Mouse (Mus musculus) liver, postnatal 0 days (tissue): Measurements from ENCODE around the gene Smim11.

Experiments used
- CTCF ChIP-seq: sonication (generic); IDR thresholded peaks from 2 replicates; pipeline ENCODE4 v1.5.1; 2016; ENCODE audit warnings: antibody characterized with exemption, low read depth
- EP300 ChIP-seq: IDR thresholded peaks from 2 replicates; pipeline ENCODE4 v1.6.1; 2016; ENCODE audit warnings: antibody characterized with exemption, low read depth, mild to moderate bottlenecking

DNA sequence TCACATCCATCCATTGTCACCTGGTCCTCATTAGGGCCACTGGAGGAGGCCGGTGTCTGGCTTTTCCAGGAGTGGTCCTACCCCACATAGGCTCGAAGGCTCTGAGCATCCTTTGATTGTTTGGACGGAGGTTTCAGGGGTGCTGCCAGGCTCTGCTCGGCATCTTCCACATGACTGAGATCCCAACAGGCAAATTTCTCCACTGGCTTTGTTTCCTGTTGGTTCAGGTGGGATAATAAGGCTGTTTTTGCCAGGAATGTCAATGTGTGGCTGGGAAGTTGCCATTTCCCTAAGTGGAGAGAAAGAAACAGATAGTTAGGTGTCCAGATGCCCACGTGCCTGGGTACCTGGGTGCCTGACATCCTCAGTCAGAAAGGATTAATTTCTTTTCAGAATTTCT is 26.6 kb upstream of the Smim11 start:
- TF ChIP-seq EP300 (no peak), CTCF (no peak)
